Mouse (Mus musculus) gastrocnemius, postnatal 10 days (tissue): Measurements from ENCODE around the gene Kcna2. TPM values are rescaled to one million over a fixed set of nuclear protein-coding genes. Genes with fewer than 3 reads are reported as not detected.

Experiments
- DNase-seq: peaks from one replicate; pipeline ENCODE4 v3.0.0; 2021; ENCODE audit warnings: mixed read lengths
- total RNA-seq, 2 experiments: library from RNA; stranded (reverse); gene quantifications; 2 replicates each; pipeline ENCODE4 v1.2.3; 2021

Gene Kcna2
- total RNA-seq, 2 experiments from 2014 or later: 2.9 to 5.0 TPM

GRCm38 (mm10) chr3:107101787-107102651 lies 1.1 kb downstream of the Kcna2 start:
- peak; percentile 56 for DNase-seq

GRCm38 (mm10) chr3:107103041-107103440 lies 2.1 kb downstream of the Kcna2 start:
- no peak for DNase-seq

GRCm38 (mm10) chr3:107103462-107103861 lies 2.5 kb downstream of the Kcna2 start:
- DNase-seq: no peak

GRCm38 (mm10) chr3:107105986-107106385 lies 5.0 kb downstream of the Kcna2 start:
- no peak for DNase-seq

- DNase-seq: no peak
Measured at GRCm38 (mm10) chr3:107112498-107112897, 11.6 kb downstream of the Kcna2 start.

GRCm38 (mm10) chr3:107112932-107113659 lies 12.2 kb downstream of the Kcna2 start:
- no peak for DNase-seq

GRCm38 (mm10) chr3:107113771-107114737 lies 13.1 kb downstream of the Kcna2 start:
- peak; percentile 14 for DNase-seq

GRCm38 (mm10) chr3:107114941-107115340 lies 14.0 kb downstream of the Kcna2 start:
- DNase-seq: no peak

GRCm38 (mm10) chr3:107115746-107116145 lies 14.8 kb downstream of the Kcna2 start:
- DNase-seq: no peak

- no peak for DNase-seq
Measured at GRCm38 (mm10) chr3:107119864-107120564, 19.1 kb downstream of the Kcna2 start.

GRCm38 (mm10) chr3:107122306-107122705 lies 21.4 kb downstream of the Kcna2 start:
- DNase-seq: no peak

GRCm38 (mm10) chr3:107127667-107128066 lies 26.7 kb downstream of the Kcna2 start:
- DNase-seq: no peak

GRCm38 (mm10) chr3:107128421-107128820 lies 27.5 kb downstream of the Kcna2 start:
- peak; percentile 14 for DNase-seq

- DNase-seq: no peak
Measured at GRCm38 (mm10) chr3:107129251-107129650, 28.3 kb downstream of the Kcna2 start.

GRCm38 (mm10) chr3:107130661-107131326 lies 29.8 kb downstream of the Kcna2 start:
- DNase-seq: peak; percentile 59

GRCm38 (mm10) chr3:107131846-107132245 lies 30.9 kb downstream of the Kcna2 start:
- DNase-seq: no peak

GRCm38 (mm10) chr3:107132651-107133050 lies 31.7 kb downstream of the Kcna2 start:
- no peak for DNase-seq

- no peak for DNase-seq
Measured at GRCm38 (mm10) chr3:107134457-107134856, 33.5 kb downstream of the Kcna2 start.

- DNase-seq: no peak
Measured at GRCm38 (mm10) chr3:107147126-107147525, 46.2 kb downstream of the Kcna2 start.

GRCm38 (mm10) chr3:107149006-107149405 lies 48.1 kb downstream of the Kcna2 start:
- DNase-seq: peak; percentile 42

- DNase-seq: no peak
Measured at GRCm38 (mm10) chr3:107150469-107150868, 49.5 kb downstream of the Kcna2 start.
